Mouse (Mus musculus): Measurements from ENCODE around the gene Hdac9. TPM values are rescaled to one million over a fixed set of nuclear protein-coding genes. Genes with fewer than 3 reads are reported as not detected.

Hdac9 gene
- total and polyA plus RNA-seq, 2 experiments from 2014 or later = 9.9 to 15.6 TPM

DNA sequence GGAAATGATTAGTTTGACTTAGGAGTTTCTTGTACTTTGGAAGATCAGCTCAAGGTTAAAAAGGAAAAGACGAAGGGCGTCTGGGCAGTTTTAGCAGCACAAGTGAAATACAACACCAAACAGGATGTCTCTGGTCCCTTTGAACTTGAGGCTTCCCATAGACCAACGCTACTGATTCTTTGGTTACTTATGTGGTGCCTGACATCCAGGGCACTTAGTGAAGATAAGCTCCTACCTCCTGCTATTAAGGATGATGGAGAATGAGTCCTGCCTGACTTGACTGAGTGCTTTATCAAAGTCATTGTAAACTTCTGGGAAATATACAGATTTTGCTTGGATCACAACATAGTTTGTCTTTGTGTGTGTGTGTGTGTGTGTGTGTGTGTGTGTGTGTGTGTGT lies 765.6 kb downstream of the Hdac9 start:
- H3K27me3 ChIP-seq (ENCODE audit: insufficient read depth, low read length) = no peaks in the 10 kb centered on the region
- ATAC-seq (ENCODE audit: low FRiP score) (no peak), DNase-seq (ENCODE audit: low spot score) (no peak)
- no peak overlapping the region for H3K27ac ChIP-seq (ENCODE audit: low read depth, low read length)
- H3K9me3 ChIP-seq (ENCODE audit: low read length) = no peaks in the 10 kb centered on the region
- WGBS = 72% methylated on average over 3 of the region's 3 CpGs
- H3K4me2 ChIP-seq (ENCODE audit: low read depth, low read length, poor library complexity, severe bottlenecking) = no peak overlapping the region
- H3K9ac ChIP-seq (replicated peaks; ENCODE audit: low read length, poor library complexity, severe bottlenecking) = no peak overlapping the region
- H3K4me1 ChIP-seq (ENCODE audit: insufficient read depth, low read length) = no peaks in the 10 kb centered on the region
- H3K36me3 ChIP-seq (ENCODE audit: insufficient read depth, low read length) = no peaks in the 10 kb centered on the region
- no peak overlapping the region for H3K4me3 ChIP-seq (ENCODE audit: low read depth, low read length)
- TF ChIP-seq CTCF (IDR thresholded peaks at IDR 0.05) = no peak

DNA sequence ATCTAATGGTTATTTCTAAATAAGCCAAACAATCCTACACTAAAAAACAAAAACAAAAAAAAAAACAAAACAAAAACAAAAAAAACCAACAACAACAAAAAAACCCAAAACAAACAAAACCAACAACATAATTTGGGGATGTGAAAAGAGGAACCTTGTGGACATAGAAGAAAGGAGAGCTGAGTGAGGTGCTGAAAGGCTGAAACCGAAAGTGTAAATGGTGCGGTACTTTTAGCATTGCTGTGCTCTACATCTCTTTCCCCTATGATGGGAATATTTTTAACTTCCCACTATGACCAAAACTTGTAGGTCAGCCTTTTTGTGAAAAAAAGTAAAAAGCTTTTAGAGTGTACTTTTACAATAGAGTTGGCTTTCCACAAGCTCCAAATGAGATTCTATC lies 774.2 kb downstream of the Hdac9 start:
- TF ChIP-seq CTCF (IDR thresholded peaks at IDR 0.05) = no peak
- DNase-seq (ENCODE audit: low spot score) = no peak
- H3K4me1 ChIP-seq (ENCODE audit: insufficient read depth, low read length) = no peaks in the 10 kb centered on the region

DNA sequence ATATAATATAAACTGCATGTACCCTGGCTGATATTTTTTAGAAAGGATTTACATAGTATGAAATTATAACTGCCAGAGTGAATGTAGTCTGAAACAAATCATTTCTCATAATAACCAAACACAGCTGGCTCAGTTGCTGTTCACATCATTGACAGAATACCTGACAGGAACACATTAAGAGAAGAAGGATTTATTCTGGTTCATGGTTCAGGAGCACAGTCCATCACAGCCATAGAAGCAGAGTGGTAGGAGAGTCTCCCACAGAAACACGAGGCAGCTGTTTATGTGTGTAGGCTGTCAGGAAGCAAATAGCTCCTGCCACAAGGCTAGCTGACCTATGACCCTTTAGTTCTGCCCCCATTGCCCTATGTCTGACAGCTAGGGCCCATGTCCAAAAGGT lies 803.6 kb downstream of the Hdac9 start:
- H3K4me2 ChIP-seq (ENCODE audit: low read depth, low read length, poor library complexity, severe bottlenecking) = no peak overlapping the region
- DNase-seq (ENCODE audit: low spot score) = no peak
- H3K4me3 ChIP-seq (ENCODE audit: low read depth, low read length) = no peak overlapping the region
- H3K27me3 ChIP-seq (ENCODE audit: insufficient read depth, low read length) = no peaks in the 10 kb centered on the region
- 41% methylated on average over 1 of the region's 1 CpGs for WGBS
- no peak overlapping the region for H3K27ac ChIP-seq (ENCODE audit: low read depth, low read length)
- no peaks in the 10 kb centered on the region for H3K9me3 ChIP-seq (ENCODE audit: low read length)
- no peaks in the 10 kb centered on the region for H3K36me3 ChIP-seq (ENCODE audit: insufficient read depth, low read length)
- ATAC-seq (ENCODE audit: low FRiP score) = no peak
- no peak for TF ChIP-seq CTCF (IDR thresholded peaks at IDR 0.05)
- no peaks in the 10 kb centered on the region for H3K4me1 ChIP-seq (ENCODE audit: insufficient read depth, low read length)
- no peak overlapping the region for H3K9ac ChIP-seq (replicated peaks; ENCODE audit: low read length, poor library complexity, severe bottlenecking)

More for the DNA sequence above, 774.2 kb downstream of the Hdac9 start:
- no peaks in the 10 kb centered on the region for H3K27me3 ChIP-seq (ENCODE audit: insufficient read depth, low read length)
- no peaks in the 10 kb centered on the region for H3K9me3 ChIP-seq (ENCODE audit: low read length)
- no peak overlapping the region for H3K4me2 ChIP-seq (ENCODE audit: low read depth, low read length, poor library complexity, severe bottlenecking)
- no peak overlapping the region for H3K9ac ChIP-seq (replicated peaks; ENCODE audit: low read length, poor library complexity, severe bottlenecking)
- no peak overlapping the region for H3K27ac ChIP-seq (ENCODE audit: low read depth, low read length)
- no peak overlapping the region for H3K4me3 ChIP-seq (ENCODE audit: low read depth, low read length)
- H3K36me3 ChIP-seq (ENCODE audit: insufficient read depth, low read length) = no peaks in the 10 kb centered on the region
- 96% methylated on average over 2 of the region's 2 CpGs for WGBS
- ATAC-seq (ENCODE audit: low FRiP score) = no peak

DNA sequence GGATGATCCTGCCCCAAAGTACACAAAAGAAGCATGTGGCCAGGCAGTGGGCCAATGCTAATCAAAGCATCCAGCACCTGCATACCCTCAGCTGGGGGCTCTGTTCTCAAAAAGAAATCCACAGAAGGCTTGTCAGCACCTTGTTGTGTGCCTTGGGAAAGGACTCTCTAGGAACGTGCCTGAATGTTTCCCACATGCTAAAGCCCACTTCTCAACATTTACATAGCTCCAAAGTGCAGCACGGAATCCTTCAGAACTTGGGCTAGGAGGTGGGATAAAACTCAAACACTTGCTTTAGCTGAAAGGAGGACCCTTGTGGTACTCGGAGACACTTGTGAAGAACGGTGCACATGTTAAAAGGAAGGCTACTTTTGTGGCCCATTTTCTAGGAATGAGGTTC lies 823.9 kb downstream of the Hdac9 start:
- H3K9ac ChIP-seq (replicated peaks; ENCODE audit: low read length, poor library complexity, severe bottlenecking) = no peak overlapping the region
- TF ChIP-seq CTCF (IDR thresholded peaks at IDR 0.05) = no peak
- H3K36me3 ChIP-seq (ENCODE audit: insufficient read depth, low read length) = no peaks in the 10 kb centered on the region
- no peaks in the 10 kb centered on the region for H3K4me1 ChIP-seq (ENCODE audit: insufficient read depth, low read length)
- no peaks in the 10 kb centered on the region for H3K27me3 ChIP-seq (ENCODE audit: insufficient read depth, low read length)
- H3K4me3 ChIP-seq (ENCODE audit: low read depth, low read length) = no peak overlapping the region
- H3K9me3 ChIP-seq (ENCODE audit: low read length) = no peaks in the 10 kb centered on the region
- no peak overlapping the region for H3K4me2 ChIP-seq (ENCODE audit: low read depth, low read length, poor library complexity, severe bottlenecking)
- 74% methylated on average over 4 of the region's 4 CpGs for WGBS
- no peak overlapping the region for H3K27ac ChIP-seq (ENCODE audit: low read depth, low read length)
- DNase-seq (ENCODE audit: low spot score) (no peak), ATAC-seq (ENCODE audit: low FRiP score) (no peak)

DNA sequence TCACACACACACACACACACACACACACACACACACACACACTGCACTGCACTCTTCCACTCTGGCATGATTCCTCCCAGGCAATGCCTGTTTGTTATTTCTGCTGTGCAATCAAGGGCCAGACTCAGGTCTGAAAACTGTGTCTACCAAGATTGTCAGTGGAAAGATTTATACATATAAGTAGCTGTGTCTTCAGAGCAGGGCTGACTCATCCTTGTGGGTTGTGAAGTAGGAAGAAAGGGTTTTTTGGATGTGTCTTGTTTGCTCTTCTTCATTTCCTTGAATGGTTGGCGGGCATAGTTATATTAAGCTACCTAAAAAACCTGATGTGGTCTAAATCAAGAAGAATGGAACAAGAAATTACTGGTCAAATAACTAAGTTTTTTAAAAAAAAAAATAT lies 825.0 kb downstream of the Hdac9 start:
- no peak overlapping the region for H3K4me2 ChIP-seq (ENCODE audit: low read depth, low read length, poor library complexity, severe bottlenecking)
- no peak for DNase-seq (ENCODE audit: low spot score)
- H3K4me3 ChIP-seq (ENCODE audit: low read depth, low read length) = no peak overlapping the region
- no peaks in the 10 kb centered on the region for H3K36me3 ChIP-seq (ENCODE audit: insufficient read depth, low read length)
- TF ChIP-seq CTCF (IDR thresholded peaks at IDR 0.05) = no peak
- WGBS = 95% methylated on average over 1 of the region's 1 CpGs
- H3K9me3 ChIP-seq (ENCODE audit: low read length) = no peaks in the 10 kb centered on the region
- H3K9ac ChIP-seq (replicated peaks; ENCODE audit: low read length, poor library complexity, severe bottlenecking) = no peak overlapping the region
- H3K4me1 ChIP-seq (ENCODE audit: insufficient read depth, low read length) = no peaks in the 10 kb centered on the region
- H3K27ac ChIP-seq (ENCODE audit: low read depth, low read length) = no peak overlapping the region
- no peaks in the 10 kb centered on the region for H3K27me3 ChIP-seq (ENCODE audit: insufficient read depth, low read length)
- no peak for ATAC-seq (ENCODE audit: low FRiP score)

DNA sequence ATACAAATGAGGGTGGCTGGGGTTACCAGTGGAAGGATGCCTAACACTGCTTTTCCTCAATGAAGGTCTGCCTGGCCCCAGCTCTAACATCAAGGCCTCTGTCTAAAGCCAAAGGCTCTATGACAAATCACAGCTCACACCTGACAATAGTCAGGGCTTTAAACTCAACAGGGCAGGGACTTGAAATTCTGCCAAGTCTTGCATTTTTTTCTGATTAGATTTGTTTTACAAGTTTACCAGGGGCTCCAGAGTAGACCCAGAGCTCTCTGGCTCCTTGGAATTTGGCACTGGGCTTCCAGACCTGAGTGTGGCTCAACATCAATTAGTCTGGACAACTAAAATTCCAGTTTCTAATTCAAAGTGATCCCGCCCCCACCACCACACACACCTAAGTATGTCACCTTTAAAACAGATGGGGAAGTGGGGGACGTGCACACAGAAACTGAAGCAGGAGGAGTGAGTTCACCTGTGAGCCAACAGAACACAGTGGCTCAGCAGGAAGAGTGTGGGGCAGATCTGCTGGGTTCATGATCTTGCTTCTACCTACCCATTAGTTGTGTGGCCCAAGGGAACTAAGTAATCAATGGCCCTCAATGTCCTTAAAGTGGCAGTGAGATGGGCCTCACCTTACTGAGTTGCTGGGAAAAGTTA lies 829.5 kb downstream of the Hdac9 start:
- 88% methylated on average over 2 of the region's 2 CpGs for WGBS
- no peaks in the 10 kb centered on the region for H3K9me3 ChIP-seq (ENCODE audit: low read length)
- TF ChIP-seq CTCF (IDR thresholded peaks at IDR 0.05) = no peak
- no peaks in the 10 kb centered on the region for H3K36me3 ChIP-seq (ENCODE audit: insufficient read depth, low read length)
- H3K4me3 ChIP-seq (ENCODE audit: low read depth, low read length) = no peak overlapping the region
- no peaks in the 10 kb centered on the region for H3K4me1 ChIP-seq (ENCODE audit: insufficient read depth, low read length)
- no peak for ATAC-seq (ENCODE audit: low FRiP score)
- no peak overlapping the region for H3K4me2 ChIP-seq (ENCODE audit: low read depth, low read length, poor library complexity, severe bottlenecking)
- H3K27ac ChIP-seq (ENCODE audit: low read depth, low read length) = no peak overlapping the region
- no peaks in the 10 kb centered on the region for H3K27me3 ChIP-seq (ENCODE audit: insufficient read depth, low read length)
- DNase-seq (ENCODE audit: low spot score) = no peak
- no peak overlapping the region for H3K9ac ChIP-seq (replicated peaks; ENCODE audit: low read length, poor library complexity, severe bottlenecking)

All from midbrain, postnatal 0 days (tissue).